Mouse (Mus musculus): ENCODE data around the gene Ncln.

DNA sequence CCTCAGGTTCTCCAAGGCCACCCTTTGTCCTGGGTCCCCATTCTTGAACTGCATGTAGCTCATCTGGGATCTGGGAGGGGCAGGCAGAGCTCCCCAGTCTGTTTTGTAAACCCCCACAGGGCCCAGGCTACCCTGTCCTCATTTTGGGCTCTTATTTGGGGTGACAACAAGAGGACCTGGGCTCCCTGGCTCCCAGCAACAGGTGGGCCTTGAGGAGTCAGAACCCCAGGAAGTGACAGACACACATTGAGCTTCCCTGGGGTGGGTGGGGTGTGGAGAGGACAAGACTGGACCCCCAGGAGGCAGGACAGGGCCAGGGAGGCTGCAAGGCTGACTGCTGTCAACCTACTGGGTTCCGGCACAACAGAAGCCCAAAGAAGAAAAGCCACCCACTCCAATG is 47.4 kb upstream of the Ncln start:
- TF ChIP-seq CTCF (IDR thresholded peaks at IDR 0.05; ENCODE audit: low read depth, low read length) (no peak), POLR2A (IDR thresholded peaks at IDR 0.05; ENCODE audit: borderline replicate concordance, low read depth, low read length) (no peak)

All from bone marrow macrophage, adult 2 months (primary cell).